Mouse (Mus musculus) retina, postnatal 1 day (tissue): ENCODE measurements around the gene Tmem120b.
"Not testable (repeated sequence)": the region's sequence is repeated elsewhere in the genome, so short reads cannot be mapped to it uniquely, and the experiment has no call there.

Experiments
- DNase-seq: peaks from one replicate; pipeline ENCODE4 v3.0.0-alpha.2; 2012

Tmem120b gene

DNA sequence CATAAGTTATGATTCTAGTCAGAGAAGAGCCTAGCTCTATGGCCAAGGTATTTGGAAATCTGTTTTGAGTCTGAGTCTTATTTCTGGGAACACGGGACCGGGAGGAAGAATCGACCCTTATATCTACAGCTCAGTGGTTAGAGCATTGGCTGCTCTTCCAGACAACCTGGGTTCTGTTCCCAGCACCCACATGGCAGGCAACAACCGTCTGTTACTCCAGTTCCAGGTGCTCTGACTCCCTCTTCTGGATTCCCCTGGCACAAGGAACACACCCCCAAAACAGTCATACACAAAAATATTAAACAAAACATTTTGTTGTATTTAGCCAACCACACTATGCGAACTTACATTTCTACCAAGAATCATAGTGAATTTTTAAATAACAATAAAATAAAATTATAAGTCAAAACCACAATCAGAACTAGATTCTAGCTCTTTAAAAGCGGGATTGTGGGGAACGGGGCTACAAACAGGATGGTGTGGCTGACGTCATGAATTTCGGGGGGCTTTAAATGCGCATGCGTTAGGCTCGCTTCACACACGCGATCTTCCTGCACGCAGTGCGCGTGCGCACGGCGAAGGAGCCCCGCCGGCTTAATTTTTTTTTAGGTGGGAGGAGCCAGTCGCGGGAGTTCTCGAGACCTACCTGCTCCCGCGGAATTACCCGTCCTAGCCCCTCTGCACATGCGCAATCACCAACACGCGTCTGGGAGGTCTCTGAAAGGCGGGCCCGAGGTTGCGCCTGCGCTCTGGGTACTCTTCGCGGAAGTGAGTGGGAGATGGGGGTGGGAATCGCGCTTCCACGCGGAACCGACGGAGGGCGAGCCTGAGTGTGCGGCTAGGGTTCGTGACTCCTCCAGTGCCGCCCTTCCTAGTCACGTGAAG is 10.6 kb upstream of the Tmem120b start:
- DNase-seq: peak; percentile 100

GRCm38 (mm10) chr5:123058251-123059102 is 9.7 kb upstream of the Tmem120b start:
- DNase-seq: no peak

GRCm38 (mm10) chr5:123059757-123060520 is 8.3 kb upstream of the Tmem120b start:
- DNase-seq: peak; percentile 67

DNA sequence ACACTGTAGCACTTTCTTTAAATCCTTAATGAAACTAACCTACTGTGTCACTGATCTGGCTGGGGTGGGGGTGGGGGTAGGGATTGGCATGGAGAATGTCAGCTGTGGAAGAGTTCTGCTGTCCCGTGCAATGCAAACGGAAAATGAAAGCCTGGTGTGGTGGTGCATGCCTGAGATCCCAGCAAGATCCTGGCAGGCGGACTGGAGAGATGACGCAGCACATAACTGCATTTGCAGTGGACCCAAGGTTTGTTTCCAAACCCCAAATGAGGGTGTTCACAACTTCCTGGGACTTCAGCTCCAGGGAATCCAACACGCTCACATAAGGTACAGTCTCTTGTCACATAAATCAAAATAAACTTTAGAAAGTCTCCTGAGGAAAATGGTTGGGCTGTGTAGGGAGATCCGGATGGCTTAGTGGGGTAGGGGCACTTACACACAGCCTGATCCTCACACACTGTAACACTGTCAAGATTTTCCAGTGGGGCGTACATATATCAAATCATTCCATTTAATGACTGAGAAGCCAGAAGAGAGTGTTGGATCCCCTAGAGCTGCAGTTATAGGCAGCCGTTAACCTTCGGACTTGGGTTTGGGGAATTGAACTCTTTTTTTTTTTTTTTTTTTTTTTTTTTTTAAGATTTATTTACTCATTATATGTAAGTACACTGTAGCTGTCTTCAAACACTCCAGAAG is 7.4 kb upstream of the Tmem120b start:
- DNase-seq: no peak

DNA sequence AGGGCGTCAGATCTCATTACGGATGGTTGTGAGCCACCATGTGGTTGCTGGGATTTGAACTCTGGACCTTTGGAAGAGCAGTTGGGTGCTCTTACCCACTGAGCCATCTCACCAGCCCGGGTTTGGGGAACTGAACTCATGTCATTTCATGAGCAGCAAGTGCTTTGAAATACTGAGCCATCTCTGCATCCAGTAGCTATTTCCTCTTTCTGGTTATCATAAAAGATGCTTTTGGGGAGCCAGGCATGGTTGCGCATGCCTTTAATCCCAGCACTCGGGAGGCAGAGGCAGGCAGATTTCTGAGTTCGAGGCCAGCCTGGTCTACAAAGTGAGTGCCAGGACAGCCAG is 6.8 kb upstream of the Tmem120b start:
- not testable (repeated sequence) for DNase-seq

DNA sequence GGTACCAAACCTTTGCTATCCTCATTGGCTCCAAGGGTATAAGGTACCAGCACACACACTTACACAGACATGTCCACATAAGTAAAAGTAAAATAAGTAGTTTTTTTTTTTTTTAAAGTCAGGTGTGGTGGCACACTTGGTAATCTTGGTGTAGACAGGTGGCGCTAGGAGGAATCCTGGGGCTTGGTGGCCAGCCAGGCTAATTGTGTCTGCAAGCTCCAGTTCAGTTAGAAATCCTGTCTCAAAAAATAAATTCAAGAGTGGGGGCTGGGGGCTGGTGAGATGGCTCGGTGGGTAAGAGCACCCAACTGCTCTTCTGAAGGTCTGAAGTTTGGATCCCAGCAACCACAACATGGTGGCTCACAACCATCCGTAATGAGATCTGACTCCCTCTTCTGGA is 5.1 kb upstream of the Tmem120b start:
- no peak for DNase-seq

GRCm38 (mm10) chr5:123064207-123064606 is 4.0 kb upstream of the Tmem120b start:
- peak; percentile 84 for DNase-seq

DNA sequence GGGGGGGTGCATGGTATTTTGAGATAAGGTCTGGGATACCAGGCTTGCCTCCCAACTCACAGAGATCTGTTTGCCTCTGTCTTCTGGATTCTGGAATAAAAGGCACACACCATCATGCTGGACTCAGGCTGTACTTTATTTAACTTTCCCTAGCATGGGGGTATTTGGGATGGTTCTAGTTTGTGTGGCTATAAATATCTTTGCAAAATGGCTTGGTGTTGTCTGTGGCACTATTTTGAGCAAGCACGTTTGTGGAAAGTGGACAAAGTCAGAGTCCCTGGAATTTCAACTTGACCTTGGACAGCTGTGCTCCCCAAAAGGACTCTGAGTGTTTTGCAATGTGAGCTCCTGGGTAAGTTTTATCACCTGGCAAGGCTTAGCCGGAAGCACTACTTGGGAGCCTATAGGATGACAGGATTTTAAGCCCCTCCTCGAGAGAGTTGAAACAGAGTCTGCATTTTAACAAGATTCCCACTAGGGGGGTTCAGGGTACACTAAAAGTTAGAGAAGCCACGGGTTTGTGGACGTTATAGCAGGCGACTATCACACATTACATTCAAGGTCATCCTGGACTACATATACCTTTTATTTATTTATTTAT is 720 bp upstream of the Tmem120b start:
- DNase-seq: peak; percentile 66

- no peak for DNase-seq
Observed at GRCm38 (mm10) chr5:123068714-123069113, 499 bp downstream of the Tmem120b start.

- DNase-seq: peak; percentile 95
Observed at GRCm38 (mm10) chr5:123075576-123076418, 7.6 kb downstream of the Tmem120b start.

- DNase-seq: peak; percentile 12
Observed at GRCm38 (mm10) chr5:123076419-123077281, 8.4 kb downstream of the Tmem120b start.

DNA sequence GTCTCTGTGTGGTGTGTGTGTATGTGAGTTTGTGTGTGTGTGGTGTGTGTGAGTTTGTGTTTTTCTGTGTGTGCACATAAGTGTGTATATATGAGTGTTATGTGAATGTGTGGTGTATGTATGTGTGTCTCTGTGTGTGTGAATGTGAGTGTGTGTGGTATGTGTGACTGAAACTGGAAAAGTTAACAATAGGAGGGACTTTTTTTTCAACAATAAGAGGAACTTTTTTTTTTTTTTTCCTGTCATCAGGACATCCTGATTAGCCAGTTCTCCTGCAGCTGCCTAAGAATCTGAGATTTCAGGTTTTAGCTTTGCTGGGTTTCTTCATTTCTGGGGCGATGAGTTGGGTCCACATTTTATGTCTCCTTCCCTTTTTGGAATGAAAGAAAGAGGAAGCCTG is 11.4 kb downstream of the Tmem120b start:
- no peak for DNase-seq

DNA sequence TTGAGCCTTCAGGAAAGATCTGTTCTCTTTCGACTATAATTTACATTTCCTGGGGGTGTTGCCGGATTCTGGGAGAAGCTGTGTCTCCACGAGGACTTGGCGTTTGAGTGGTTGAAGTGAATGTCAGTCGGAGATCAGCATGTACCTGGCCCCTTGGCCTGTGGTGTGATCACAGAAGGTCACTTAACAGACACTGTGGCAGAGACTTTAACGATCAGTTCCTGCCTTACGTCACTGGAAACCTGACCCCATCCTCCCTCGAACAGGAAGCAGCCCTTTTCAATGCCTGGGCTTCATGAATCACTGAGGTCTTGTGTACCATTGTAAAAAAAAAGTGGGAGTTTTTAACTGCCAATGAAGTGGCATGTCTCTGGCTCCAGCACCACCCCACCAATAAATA is 11.8 kb downstream of the Tmem120b start:
- DNase-seq: no peak

GRCm38 (mm10) chr5:123080510-123080909 is 12.3 kb downstream of the Tmem120b start:
- no peak for DNase-seq

GRCm38 (mm10) chr5:123083340-123084050 is 15.3 kb downstream of the Tmem120b start:
- DNase-seq: no peak

DNA sequence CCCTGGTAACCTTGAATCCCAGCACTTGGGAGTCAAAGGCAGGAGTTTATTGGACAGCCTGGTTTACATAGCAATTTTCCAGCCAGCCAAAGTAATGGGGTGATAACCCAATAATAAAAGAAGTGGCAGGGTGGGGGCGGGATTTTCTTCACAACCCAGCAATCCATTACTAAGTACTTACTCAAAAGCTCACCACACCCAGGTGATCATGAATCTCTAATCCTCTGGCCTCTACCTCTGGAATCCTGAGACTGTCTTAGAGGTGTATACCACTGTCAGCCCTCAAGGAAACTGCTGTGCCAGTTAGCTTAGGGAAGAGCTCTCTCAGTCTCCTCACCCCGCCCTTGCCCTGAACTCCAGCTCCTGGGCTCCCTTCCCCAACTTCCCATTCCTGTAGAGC is 18.3 kb downstream of the Tmem120b start:
- DNase-seq: no peak

GRCm38 (mm10) chr5:123088784-123089183 is 20.6 kb downstream of the Tmem120b start:
- no peak for DNase-seq

DNA sequence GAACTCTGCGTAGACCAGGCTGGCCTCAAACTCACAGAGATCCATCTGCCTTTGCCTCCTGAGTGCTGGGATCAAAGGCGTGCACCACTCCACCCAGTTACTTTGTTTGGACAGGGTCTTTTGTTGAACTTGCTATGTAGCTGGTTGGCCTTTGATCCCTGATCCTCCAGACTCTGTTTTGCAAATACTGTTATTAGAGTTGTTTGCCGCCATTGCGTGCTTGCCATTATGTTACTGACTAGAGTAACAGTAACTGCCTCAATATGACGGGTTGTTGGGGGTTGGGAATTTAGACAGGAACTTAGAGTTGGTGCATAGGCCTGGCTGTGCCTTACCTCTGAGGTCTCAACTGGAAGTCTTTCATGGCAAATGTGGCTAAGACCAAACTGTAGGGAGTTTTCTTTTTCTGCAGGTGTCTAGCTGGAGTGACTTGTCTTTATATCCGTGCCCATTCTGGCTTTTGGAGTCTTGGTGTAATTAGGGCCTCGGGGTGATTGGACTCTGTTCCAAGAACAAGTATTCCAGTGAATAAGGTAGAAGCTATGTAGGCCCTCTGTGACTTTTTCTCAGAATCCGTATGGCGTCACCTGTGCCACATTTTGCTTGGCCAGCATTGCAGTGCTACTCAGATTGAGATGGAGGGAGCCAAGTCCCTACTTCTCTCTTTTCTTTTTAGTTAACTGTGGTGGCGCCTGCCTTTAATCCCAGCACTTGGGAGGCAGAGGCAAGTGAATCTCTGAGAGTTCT is 22.5 kb downstream of the Tmem120b start:
- DNase-seq: no peak
